Mouse (Mus musculus) spleen, postnatal 10 days (tissue): ENCODE measurements around the gene Klhl30.
A peak's percentile ranks its signal among the peaks of the same experiment; 100 is the strongest.

ENCODE experiments used
- DNase-seq, 2 experiments: peaks; one replicate each; pipeline ENCODE4 v3.0.0; 2021 to 2022; ENCODE audit warnings: low spot score in 2 of 2

The Klhl30 gene

GRCm38 (mm10) chr1:91350841-91351240, at the start of gene Klhl30:
Gene Klhl30, plus strand, starts transcription at chr1:91351016.
- DNase-seq: no peak

- DNase-seq: no peak
Measured at GRCm38 (mm10) chr1:91301206-91301920, 49.5 kb upstream of the Klhl30 start.

GRCm38 (mm10) chr1:91302021-91302420, 48.8 kb upstream of the Klhl30 start:
- DNase-seq: no peak

GRCm38 (mm10) chr1:91304621-91305020, 46.2 kb upstream of the Klhl30 start:
- no peak for DNase-seq

GRCm38 (mm10) chr1:91309366-91310085, 41.3 kb upstream of the Klhl30 start:
- no peak for DNase-seq

GRCm38 (mm10) chr1:91312273-91312672, 38.5 kb upstream of the Klhl30 start:
- no peak for DNase-seq

GRCm38 (mm10) chr1:91313251-91313650, 37.6 kb upstream of the Klhl30 start:
- no peak for DNase-seq

GRCm38 (mm10) chr1:91317656-91318055, 33.2 kb upstream of the Klhl30 start:
- no peak for DNase-seq

- peak in 1 of 2 experiments; percentile 43 for DNase-seq
Measured at GRCm38 (mm10) chr1:91321760-91322438, 28.9 kb upstream of the Klhl30 start, which contains the start of gene Espnl. Gene Espnl, plus strand, starts transcription at chr1:91322075.

GRCm38 (mm10) chr1:91324646-91325045, 26.2 kb upstream of the Klhl30 start:
- DNase-seq: no peak

- no peak for DNase-seq
Measured at GRCm38 (mm10) chr1:91325488-91326042, 25.3 kb upstream of the Klhl30 start.

GRCm38 (mm10) chr1:91332102-91332501, 18.7 kb upstream of the Klhl30 start:
- no peak for DNase-seq

GRCm38 (mm10) chr1:91333582-91333981, 17.2 kb upstream of the Klhl30 start:
- no peak for DNase-seq

- no peak for DNase-seq
Measured at GRCm38 (mm10) chr1:91337355-91337754, 13.5 kb upstream of the Klhl30 start.

GRCm38 (mm10) chr1:91344001-91344400, 6.8 kb upstream of the Klhl30 start:
- no peak for DNase-seq

GRCm38 (mm10) chr1:91344921-91345685, 5.7 kb upstream of the Klhl30 start:
- DNase-seq: no peak

- DNase-seq: peak; percentile 50 to 74
Measured at GRCm38 (mm10) chr1:91346892-91347291, 3.9 kb upstream of the Klhl30 start.

- DNase-seq: no peak
Measured at GRCm38 (mm10) chr1:91351249-91351648, 433 bp downstream of the Klhl30 start.

GRCm38 (mm10) chr1:91352277-91352676, 1.5 kb downstream of the Klhl30 start:
- no peak for DNase-seq

- no peak for DNase-seq
Measured at GRCm38 (mm10) chr1:91356105-91356504, 5.3 kb downstream of the Klhl30 start.

GRCm38 (mm10) chr1:91362113-91362512, 11.3 kb downstream of the Klhl30 start:
- no peak for DNase-seq
